Mouse (Mus musculus): ENCODE measurements around the gene R3hcc1l.

Gene R3hcc1l

DNA sequence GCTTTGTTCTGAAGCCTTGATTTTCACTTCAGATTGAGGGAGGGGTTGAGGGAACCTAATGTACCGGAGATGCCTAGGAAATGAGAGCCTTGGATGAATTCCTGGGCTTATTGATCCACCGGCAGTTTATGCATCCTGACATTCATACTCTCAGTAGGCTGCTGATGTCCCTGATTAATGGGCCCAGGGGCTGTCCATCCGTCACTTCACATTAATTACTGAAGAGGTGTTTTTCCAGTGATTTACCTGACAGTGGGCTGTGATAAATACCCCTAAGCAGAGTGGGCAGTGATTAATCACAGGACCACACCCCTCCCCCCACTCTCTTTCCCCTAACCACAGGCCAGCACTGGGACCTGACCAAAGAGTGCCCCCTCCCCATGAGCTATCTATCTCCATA lies 22.1 kb downstream of the R3hcc1l start:
- DNase-seq (ENCODE audit: low spot score) = no peak

DNA sequence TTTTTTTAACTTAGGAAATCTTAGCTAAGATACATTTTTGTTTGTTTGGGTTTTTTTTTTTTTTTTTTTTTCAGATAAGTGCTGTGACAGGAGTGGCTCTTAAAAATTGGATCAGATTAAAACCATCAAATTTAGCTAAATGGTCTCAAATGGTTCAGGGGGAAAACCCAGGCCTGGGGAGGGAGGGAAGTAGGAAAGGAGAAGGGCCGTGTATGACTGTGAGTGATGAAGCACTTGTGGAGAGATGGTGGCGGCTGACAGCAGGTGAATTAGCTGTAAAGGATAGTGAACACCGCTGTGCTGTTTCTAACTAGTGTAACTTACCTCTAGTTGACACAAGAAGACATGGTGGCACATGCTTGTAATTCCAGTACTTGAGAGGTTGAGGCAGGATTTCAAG lies 40.1 kb downstream of the R3hcc1l start:
- no peak for DNase-seq (ENCODE audit: low spot score)

DNA sequence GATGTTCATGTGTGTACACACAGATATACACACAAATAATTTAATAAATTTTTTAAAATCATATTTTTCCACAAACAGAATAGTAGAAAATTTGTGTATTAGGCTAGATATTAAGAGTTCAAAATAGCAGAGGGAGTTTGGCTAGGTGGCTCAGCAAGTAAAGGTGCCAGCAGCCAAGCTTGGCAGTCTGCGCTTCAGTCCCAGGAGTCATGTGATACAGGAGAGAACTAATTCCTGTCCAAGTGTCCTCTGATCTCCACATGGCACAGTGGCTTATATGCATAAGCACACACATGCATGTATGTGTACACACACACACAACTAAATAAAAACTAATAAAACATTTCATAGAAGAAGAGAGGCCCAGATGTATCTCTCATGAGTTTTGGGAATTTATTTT lies 43.4 kb downstream of the R3hcc1l start:
- no peak for DNase-seq (ENCODE audit: low spot score)

DNA sequence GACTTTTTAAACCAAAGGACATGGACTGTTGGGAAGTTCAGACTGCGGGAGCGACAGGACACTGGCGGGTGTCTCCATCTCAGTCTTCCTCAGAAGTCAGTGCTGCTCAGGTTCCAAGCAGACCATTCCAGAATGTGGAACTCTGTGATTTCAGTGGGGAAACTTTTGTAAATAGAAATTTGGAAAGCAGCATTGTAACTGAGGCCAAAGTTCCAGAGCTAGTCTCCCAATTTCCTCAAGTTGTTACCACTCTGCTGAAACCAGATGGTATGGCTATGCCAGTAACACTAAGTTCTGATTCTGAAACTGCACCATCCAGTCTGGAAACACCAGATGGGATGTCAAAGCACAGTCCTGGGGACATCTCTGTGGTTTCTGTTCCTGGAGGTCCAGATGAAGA lies 44.4 kb downstream of the R3hcc1l start:
- DNase-seq (ENCODE audit: low spot score) = no peak

DNA sequence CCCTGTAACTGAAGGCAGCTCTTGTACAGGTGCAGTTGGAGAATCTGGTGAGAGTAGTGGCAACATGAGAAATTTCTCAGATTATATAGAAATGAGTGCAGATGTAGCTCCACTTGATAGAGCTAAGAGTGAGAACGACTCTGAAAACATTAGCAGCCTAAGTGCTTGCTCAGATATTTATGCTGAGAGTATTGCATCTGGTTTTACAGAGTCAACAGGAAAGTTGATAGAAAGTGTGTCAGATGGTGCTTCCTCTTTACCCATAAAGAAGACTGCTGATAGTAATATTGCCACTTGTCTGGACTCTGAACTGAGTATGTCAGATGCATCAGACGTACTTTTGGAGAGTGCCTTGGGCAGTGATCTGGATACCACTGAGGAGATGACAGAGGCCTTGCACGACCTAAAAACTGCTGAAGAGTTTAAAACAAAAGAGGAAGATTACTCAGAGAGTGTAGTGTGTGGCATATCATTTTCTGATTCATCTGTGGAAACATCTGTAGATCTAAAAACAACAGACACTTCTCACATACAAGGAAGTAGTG lies 45.2 kb downstream of the R3hcc1l start:
- no peak for DNase-seq (ENCODE audit: low spot score)

DNA sequence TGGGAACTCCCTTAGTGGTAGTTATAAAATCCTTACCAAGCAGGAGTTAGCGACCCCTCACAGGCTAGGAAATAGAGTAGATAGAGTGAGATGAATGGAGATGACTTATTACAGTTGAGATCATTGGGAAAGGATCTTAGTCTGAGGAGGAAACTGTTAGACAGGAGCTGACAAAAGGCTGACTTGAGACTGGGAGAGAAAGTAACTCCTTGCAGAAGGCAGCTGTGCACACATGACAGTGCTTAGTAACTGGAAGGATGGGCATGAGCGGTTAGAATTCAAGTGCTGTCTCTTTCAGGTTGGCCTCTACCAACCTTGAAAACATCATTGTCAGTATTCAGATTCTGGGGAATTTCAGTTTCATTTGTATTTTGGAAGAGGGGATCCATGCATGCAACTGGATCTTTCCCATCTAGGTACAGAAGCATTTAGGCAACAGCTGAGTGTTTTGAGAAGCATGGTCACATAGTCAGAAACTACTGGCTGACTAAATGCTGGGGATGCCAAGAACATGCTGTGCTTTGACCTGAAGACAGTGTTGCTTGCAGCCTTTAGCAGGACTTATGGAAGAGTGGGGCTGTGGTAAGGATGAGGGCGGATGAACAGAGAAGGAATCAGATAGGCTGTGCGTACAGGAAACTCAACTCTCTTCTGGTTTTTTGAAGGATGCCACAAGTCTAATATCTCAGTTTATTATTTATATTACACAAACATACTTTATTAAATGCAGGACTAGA lies 47.9 kb downstream of the R3hcc1l start:
- no peak for DNase-seq (ENCODE audit: low spot score)

DNA sequence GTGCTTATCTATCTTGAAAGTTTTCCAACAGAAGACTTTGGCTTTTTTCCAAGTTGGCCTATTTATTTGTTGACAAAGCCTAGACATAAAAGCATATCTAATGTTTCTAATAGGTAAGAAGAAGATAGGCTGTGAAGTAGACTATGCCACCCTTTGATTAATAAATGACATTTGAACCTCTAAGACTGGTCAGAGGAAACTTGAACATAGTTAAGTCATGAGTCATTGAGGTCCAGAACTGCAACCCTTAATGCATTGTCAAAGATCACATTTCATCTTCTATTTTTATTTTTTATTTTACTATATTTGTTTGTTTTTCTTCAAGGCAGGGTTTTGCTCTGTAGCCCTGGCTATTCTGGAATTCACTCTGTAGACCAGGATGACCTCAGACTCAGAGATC lies 48.5 kb downstream of the R3hcc1l start:
- DNase-seq (ENCODE audit: low spot score) = no peak

DNA sequence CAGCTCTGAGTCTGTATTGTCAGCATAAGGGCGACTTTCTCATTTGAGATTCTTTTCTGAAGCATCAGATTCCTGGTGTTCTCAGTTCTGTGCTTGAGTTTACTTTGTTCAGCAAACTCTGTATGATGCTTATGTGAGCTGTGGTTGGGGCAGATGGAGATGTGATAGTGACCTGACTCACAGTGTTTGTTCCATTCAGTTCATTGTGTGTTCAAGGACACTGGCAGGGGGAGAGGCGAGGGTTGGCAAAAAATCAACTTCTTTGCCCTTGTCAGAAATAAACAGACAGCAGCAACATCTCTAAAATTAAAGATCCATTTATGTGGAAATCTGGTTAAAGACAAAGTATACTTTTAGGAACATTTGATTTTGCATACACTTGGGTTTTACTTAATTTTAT lies 50.5 kb downstream of the R3hcc1l start:
- no peak for DNase-seq (ENCODE audit: low spot score)

DNA sequence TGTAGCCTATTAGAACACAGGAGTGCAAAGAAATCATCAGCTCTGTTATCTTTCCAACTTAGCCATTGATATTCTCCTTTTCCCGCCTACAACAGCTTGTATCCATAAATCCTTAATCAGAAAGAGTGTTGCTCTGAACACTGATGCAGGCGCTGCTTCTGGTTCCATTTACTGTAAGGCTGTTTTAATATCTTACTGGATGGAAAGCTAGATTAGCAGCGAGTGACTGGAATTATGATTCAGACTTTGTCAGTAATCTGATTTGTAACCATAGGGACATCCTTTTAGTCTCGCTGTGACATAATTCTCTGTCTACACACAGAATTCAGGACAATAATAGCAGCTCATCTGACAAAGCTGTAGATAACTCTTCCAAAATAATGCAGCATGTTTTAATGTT lies 52.7 kb downstream of the R3hcc1l start:
- no peak for DNase-seq (ENCODE audit: low spot score)

DNA sequence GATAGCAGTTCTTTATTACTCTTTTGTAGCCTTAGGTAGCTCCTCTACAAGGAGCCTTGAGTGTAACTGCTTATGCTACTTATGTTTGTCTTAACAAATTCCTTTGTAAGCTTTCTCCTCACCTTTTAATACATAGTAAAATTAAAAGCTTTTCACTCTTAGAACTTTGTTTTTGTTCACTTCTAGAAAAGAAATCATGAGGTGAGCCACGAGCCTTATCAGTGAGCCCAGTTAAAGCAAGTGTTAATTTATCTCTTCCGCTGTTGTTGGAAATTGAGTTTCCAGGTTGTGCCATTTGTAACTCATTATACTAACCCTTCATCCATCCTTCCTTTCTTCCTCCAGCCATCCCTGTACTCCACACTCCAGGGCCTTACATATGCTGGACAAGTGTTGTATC lies 56.8 kb downstream of the R3hcc1l start:
- DNase-seq (ENCODE audit: low spot score) = no peak

DNA sequence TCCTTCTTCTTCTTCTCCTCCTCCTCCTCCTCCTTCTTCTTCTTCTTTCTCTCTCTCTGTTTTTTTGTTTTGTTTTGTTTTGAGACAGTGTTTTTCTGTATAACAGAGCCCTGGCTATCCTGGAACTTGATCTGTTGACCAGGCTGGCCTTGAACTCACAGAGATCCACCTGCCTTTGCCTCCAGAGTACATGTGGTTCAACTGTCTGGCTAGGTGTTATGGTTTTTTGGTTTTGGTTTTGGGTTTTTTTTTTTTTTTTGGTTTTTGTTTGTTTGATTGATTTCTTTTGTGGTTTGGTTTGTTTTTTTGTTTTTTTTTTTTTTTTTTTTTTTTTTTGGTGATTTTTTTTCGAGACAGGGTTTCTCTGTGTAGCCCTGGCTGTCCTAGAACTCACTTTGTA lies 58.3 kb downstream of the R3hcc1l start:
- DNase-seq (ENCODE audit: low spot score) = no peak

DNA sequence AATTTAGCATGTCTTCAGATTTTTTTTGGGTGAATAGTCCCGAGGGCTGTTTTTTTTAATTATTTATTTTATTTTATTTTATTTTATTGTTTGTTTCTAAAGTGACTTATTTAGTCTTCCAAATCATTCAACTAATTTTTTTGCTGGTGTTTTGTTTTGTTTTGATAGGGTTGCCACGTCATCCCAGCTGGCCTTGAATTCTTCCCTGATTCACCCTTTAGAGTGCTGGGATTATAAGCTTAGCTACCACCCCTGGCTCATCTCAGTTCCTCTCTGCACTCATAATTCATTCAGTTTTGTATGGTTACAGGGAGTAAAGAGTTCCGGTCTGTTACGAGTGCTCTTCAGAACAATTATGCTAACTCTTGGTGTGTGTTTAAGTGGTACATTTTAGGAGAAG lies 60.1 kb downstream of the R3hcc1l start:
- DNase-seq (ENCODE audit: low spot score) = no peak

DNA sequence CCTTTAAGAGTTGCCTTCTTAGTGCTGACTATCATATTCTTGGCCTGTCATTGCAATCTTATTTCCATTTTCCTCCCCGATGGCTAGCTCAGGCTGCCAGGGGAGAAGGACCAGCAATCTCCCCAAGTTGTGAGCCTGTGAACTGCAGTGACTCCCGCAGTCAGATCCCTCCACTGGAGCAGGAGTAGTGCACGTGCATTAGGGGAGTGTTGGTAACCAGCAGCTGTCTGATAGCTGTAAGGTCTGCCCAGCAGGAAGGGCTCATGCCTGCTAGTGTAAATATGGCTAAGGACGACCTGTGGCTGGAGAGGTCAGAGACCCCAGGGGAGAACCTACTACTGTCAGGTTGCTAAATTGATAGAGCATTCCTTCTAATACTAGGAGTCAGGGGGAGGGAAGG lies 62.1 kb downstream of the R3hcc1l start:
- no peak for DNase-seq (ENCODE audit: low spot score)

DNA sequence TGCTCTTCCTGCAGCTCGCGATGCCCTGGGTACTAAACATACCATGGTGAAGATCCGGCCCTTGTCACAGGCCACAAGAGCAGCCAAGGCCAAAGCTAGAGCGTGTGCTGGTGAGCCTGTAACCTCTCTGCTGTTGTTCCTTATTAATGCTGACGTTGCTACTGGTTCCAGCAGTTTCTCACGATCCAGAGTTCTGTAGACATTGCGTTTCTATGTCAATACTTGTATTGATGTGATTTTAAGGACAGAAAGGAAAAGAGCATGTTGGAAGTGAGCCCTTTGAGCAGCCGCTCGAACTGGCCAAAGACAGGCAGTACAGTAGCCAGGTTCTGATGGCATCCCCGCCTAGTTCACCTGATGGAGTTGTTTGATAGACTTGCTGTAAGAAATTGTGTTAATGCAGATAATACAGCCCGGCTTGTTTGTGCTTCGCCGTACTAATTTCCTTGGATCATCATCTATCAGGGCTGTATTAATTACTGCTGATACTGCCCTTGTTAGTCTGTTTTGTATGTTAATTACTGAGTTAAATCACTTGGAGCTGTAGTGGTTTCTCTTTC lies 64.3 kb downstream of the R3hcc1l start:
- DNase-seq (ENCODE audit: low spot score) = no peak

DNA sequence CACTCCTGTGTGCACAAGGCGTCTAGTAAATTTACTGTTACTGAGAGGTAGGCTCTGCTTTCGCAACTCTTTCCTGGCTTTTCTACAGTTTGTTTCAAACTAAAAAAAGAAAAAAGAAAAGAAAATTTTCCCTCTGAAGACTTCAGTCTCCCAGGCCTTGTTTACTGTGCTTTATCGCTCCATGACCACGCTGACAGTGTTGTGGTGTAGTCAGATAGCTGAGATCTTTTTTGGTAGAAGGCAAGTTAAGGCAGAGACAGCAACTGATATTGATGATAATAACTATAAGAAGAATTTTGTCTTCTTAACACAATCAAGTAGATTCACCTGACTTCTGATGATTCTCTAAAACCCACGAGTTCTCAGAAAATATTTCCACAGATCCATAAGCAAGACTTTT lies 65.1 kb downstream of the R3hcc1l start:
- DNase-seq (ENCODE audit: low spot score) = no peak

DNA sequence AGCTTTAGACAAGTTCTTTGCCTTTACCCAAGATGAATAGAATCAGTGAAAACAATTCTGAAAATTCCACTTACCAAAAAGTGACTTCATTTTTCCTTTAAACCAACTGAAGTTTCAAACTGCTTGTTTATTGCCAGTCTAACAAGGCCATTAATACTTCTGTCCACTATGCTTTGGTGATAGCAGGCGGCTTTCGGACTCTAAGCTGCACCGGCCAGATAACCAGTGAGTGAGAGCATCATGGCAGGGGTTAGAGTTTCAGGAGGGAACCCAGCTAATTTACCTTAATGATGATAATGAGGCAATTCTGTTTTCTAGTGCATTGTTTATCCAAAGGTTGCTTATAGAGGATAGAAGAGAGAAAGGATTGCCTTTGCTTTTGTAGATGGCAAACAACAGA lies 65.6 kb downstream of the R3hcc1l start:
- DNase-seq (ENCODE audit: low spot score) = no peak

DNA sequence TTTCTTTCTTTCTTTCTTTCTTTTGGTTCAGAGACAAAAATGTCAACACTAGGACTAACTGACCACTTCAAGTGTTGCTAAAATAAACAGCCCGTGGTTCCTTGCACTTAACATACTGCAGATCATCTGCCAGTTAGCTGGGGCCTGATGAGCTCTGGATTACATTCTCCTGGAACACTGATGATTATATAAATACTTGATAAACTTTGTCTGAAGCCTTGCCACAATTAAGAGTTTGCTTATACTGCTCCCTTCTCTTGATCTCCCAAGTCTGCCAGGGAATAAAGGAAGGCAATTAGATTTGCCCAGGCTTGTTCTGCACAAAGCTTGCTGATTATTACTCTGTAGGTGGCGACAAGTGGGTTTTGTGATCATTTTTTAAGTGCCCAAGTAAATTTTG lies 69.1 kb downstream of the R3hcc1l start:
- DNase-seq (ENCODE audit: low spot score) = no peak

DNA sequence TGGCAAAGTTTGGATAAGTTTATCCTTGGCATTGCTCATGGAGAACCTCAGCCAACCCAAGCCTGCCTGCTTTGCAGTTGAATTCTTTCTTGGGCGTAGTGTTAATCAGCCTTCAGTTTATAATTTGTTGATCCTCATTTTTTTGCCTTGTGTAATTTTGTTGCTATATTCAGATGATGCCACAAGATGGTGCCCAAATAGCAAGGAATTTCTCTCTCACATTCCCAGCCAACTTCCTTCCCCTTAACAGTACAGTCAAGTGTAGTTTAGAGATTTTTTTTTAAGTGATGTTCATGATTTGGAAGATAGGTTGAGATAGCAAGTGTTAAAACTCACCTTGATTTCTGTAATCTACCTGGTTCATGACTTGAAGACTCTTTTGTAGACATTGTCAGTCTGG lies 70.7 kb downstream of the R3hcc1l start:
- DNase-seq (ENCODE audit: low spot score) = no peak

DNA sequence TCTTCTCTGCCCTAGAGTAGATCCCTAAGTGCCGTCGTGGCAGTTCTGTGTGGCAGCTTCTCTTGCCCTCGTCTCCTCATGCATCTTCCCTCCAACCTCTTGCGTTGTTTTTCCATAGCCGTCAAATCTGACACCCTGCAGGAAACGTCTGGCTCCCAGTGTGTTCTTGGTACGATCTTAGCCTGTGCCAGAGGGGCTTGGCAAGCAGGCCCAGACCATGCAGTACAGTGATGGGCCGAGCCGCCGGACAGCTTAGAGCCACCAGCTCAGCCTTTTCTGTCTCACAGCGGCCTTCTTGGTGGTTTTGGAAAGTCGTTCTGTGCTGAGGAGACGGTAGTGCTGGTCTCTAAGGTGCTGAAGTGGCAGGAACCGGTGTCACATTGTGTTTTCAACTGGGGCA lies 73.0 kb downstream of the R3hcc1l start:
- DNase-seq (ENCODE audit: low spot score) = no peak

DNA sequence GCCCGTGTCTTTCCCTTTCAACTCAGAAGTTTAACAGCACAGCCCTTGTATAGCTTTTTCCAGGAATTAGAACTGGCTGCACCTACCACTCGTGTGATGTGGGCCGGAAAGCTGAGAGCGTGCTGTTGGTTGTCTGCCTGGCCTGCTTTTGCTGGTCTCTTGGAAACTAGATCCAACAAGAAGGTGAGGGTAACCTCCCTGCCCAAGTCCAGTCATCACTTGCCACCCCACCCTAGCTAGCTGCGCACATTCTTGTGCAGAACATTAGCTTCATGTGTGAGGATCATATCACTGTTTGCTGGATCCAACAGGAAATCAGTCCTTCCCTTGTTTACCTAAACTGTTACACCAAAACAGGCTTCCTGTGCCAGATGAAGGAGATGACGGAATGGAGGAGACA lies 74.9 kb downstream of the R3hcc1l start:
- no peak for DNase-seq (ENCODE audit: low spot score)

DNA sequence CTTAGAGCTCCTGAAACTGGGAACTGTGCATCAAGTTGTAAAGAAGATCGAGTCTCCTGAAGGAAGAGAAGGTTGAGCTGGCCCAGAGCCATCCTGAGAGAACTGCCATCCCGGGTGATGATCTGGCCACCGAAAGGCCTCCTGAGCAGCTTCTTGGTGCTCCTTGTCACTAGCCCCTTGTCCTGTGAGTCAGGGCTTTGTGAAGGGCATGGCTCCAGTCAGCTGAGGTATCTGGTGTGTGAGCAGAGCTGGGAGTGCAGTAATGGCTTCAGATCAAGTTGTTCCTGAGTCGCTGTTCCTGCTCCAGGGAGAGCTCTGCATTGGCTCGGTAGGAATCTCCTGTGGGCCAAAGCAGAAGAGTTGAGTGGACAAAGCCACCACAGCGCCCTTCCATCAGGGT lies 76.5 kb downstream of the R3hcc1l start:
- no peak for DNase-seq (ENCODE audit: low spot score)

DNA sequence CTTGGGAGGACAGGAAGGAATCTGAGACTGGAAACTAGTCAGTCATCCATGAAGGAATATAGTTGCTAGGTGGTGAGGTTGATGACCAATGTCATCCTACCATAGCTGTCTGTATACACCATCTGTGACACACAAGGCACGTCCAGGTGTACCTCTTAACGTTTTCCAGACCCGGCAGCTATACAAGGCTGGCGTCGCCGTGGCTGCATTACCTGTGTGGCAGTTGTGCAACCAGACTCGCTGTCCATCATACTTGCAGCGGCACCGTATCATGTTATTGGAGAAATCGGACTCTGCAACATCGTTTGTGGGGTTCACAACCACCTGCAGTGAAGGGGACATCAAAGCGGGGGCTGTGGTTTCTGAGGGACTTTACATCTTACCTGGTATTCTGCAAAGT lies 78.7 kb downstream of the R3hcc1l start:
- DNase-seq (ENCODE audit: low spot score) = no peak

DNA sequence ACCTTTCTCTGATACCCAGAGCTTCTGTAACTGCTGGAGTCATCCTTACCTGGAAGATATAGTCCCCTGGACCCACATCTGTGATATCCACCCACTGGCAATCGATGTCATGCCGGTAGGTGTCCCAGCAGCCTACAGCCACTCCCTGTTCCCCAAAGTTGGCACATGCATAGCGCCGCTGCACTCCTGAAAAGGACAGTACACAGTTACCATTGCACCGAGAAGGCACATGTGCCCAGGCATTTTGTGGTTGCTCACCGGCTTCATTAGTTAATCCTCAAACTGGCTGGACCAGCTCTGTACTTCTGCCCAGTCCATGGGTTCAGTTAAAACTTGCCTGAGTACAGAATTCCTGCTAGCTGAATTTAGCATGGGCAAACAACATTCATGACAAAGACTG lies 79.3 kb downstream of the R3hcc1l start:
- no peak for DNase-seq (ENCODE audit: low spot score)

DNA sequence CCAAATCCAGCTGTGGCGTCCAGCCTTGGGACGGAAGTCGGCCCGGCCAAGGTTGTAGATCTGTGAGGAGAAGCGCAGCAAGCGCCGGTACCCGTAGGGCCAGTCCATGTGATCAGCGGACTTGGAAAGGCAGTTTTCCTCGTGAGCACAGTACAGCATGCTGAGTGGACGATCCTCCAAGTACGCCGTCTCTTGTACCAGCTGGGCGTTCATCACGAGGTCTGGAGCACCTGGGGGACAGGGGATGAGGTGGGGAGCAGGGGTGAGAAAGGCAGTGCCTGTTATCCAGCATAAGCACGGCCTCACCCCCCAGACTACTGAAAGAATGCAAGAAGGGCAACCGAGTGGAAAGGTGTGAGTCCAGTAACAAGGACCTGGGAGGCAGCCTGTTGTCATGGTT lies 81.3 kb downstream of the R3hcc1l start:
- DNase-seq (ENCODE audit: low spot score) = no peak
